ENCODE assay signal across 13 mouse cellular contexts in genomic region chr16:90833041-90833791, GRCm38 (mm10). TPM values are rescaled to one million over a fixed set of nuclear protein-coding genes. Genes with fewer than 3 reads are reported as not detected.
DNase-seq lines count a peak whose midpoint lies in the region; ATAC-seq lines count a peak whose summit lies in the region.
"Had no signal": no experiment of that assay in that cellular context is flagged by ENCODE, and none has a peak within 500 bp of the region (broad histone marks: within the 10 kb centered on the region; RNA-seq: fewer than 3 reads in every experiment).

No protein-coding gene starts in this region.

- no peak overlapping the region for H3K27ac ChIP-seq in heart, embryonic 15.5 days
- no peak overlapping the region for H3K27ac ChIP-seq in heart, embryonic 10.5 days
- no peak overlapping the region for H3K27ac ChIP-seq in midbrain, embryonic 11.5 days (ENCODE audit: low read depth, low read length)
- no peak overlapping the region for H3K27ac ChIP-seq in midbrain, embryonic 15.5 days
- H3K27ac ChIP-seq in embryonic facial prominence, embryonic 13.5 days: no peak overlapping the region

- H3K9me3 ChIP-seq in heart, embryonic 15.5 days (replicated peaks): no peaks in the 10 kb centered on the region
- no peaks in the 10 kb centered on the region for H3K9me3 ChIP-seq in heart, embryonic 10.5 days
- H3K9me3 ChIP-seq in midbrain, embryonic 11.5 days (ENCODE audit: control insufficient read depth, low read length): no peaks in the 10 kb centered on the region
- no peaks in the 10 kb centered on the region for H3K9me3 ChIP-seq in midbrain, embryonic 15.5 days
- no peaks in the 10 kb centered on the region for H3K9me3 ChIP-seq in embryonic facial prominence, embryonic 13.5 days

- WGBS in heart, embryonic 15.5 days: 51% methylated on average over 9 of the region's 9 CpGs
- 49% methylated on average over 9 of the region's 9 CpGs for WGBS in heart, embryonic 10.5 days
- 36% methylated on average over 9 of the region's 9 CpGs for WGBS in midbrain, embryonic 11.5 days
- 35% methylated on average over 9 of the region's 9 CpGs for WGBS in midbrain, embryonic 15.5 days
- WGBS in embryonic facial prominence, embryonic 13.5 days: 24% methylated on average over 9 of the region's 9 CpGs

- no peaks in the 10 kb centered on the region for H3K36me3 ChIP-seq in heart, embryonic 15.5 days
- H3K36me3 ChIP-seq in heart, embryonic 10.5 days: no peaks in the 10 kb centered on the region
- no peaks in the 10 kb centered on the region for H3K36me3 ChIP-seq in midbrain, embryonic 11.5 days (ENCODE audit: control insufficient read depth, insufficient read depth, low read length)
- no peaks in the 10 kb centered on the region for H3K36me3 ChIP-seq in midbrain, embryonic 15.5 days (replicated peaks)
- H3K36me3 ChIP-seq in embryonic facial prominence, embryonic 13.5 days: no peaks in the 10 kb centered on the region

- no peak for DNase-seq in heart, embryonic 10.5 days (ENCODE audit: low spot score)
- peak; percentile 89 for DNase-seq in midbrain, embryonic 11.5 days (ENCODE audit: low spot score, missing footprints)
- peak; percentile 62 for DNase-seq in mesoderm, embryonic 11.5 days (ENCODE audit: low read depth, low spot score)
- DNase-seq in left cerebral cortex, adult 18-20 months (ENCODE audit: low spot score in 2 of 2): no peak
- DNase-seq in adrenal gland, adult 2 months: no peak
- DNase-seq: adrenal gland, postnatal 36 days; cerebellum, adult 18-20 months; heart, postnatal 10 days; kidney, postnatal 14 days; lung, postnatal 36 days had no signal

- 0 out of 2 replicates have a peak overlapping the region, but pooled peaks have one; percentile 6 for H3K4me2 ChIP-seq in heart, embryonic 15.5 days
- no peak overlapping the region for H3K4me2 ChIP-seq in midbrain, embryonic 11.5 days
- H3K4me2 ChIP-seq in midbrain, embryonic 15.5 days: no peak overlapping the region
- peak overlapping the region; percentile 99 for H3K4me2 ChIP-seq in embryonic facial prominence, embryonic 13.5 days

- H3K27me3 ChIP-seq in heart, embryonic 15.5 days: peaks cover 16% of the 10 kb centered on the region
- peaks cover 66% of the 10 kb centered on the region for H3K27me3 ChIP-seq in heart, embryonic 10.5 days (ENCODE audit: insufficient read depth, poor library complexity, severe bottlenecking)
- peaks cover 31% of the 10 kb centered on the region for H3K27me3 ChIP-seq in midbrain, embryonic 11.5 days (ENCODE audit: control insufficient read depth, insufficient read depth, low read length)
- H3K27me3 ChIP-seq in midbrain, embryonic 15.5 days (replicated peaks): peaks cover 20% of the 10 kb centered on the region
- peaks cover 51% of the 10 kb centered on the region for H3K27me3 ChIP-seq in embryonic facial prominence, embryonic 13.5 days

- no peak overlapping the region for H3K9ac ChIP-seq in heart, embryonic 15.5 days
- no peak overlapping the region for H3K9ac ChIP-seq in midbrain, embryonic 11.5 days (ENCODE audit: low read length)
- no peak overlapping the region for H3K9ac ChIP-seq in midbrain, embryonic 15.5 days
- H3K9ac ChIP-seq in embryonic facial prominence, embryonic 13.5 days: peak overlapping the region; percentile 6; the same call in 1 of the 2 replicates

- no peak overlapping the region for H3K4me3 ChIP-seq in heart, embryonic 15.5 days
- no peak overlapping the region for H3K4me3 ChIP-seq in heart, embryonic 10.5 days
- no peak overlapping the region for H3K4me3 ChIP-seq in midbrain, embryonic 11.5 days (ENCODE audit: low read depth, low read length)
- H3K4me3 ChIP-seq in midbrain, embryonic 15.5 days: no peak overlapping the region
- no peak overlapping the region for H3K4me3 ChIP-seq in embryonic facial prominence, embryonic 13.5 days

- no peak for ATAC-seq in heart, embryonic 15.5 days (replicated peaks; ENCODE audit: insufficient number of reproducible peaks, insufficient read depth, low FRiP score, low read depth)
- no peak for ATAC-seq in midbrain, embryonic 11.5 days (ENCODE audit: low FRiP score)
- ATAC-seq in midbrain, embryonic 15.5 days (replicated peaks): no peak
- ATAC-seq in embryonic facial prominence, embryonic 13.5 days (ENCODE audit: insufficient number of reproducible peaks, insufficient read depth, low FRiP score, low TSS enrichment, low read depth): no peak

- H3K4me1 ChIP-seq in heart, embryonic 15.5 days (replicated peaks): peaks cover 32% of the 10 kb centered on the region
- peaks cover 35% of the 10 kb centered on the region for H3K4me1 ChIP-seq in heart, embryonic 10.5 days
- H3K4me1 ChIP-seq in midbrain, embryonic 11.5 days (ENCODE audit: control insufficient read depth, insufficient read depth, low read length): peaks cover 25% of the 10 kb centered on the region
- peaks cover 19% of the 10 kb centered on the region for H3K4me1 ChIP-seq in midbrain, embryonic 15.5 days
- H3K4me1 ChIP-seq in embryonic facial prominence, embryonic 13.5 days: peaks cover 34% of the 10 kb centered on the region

RNA-seq across cellular contexts. Expression of gene Eva1c, which starts 6.7 kb away (rescaled TPM):
- 3.2 and 4.2 TPM in 2 replicates for polyA plus RNA-seq in heart, embryonic 15.5 days (2015; fragmentation: Nextera tagmentation; extraction: Ambion mirVana)
- polyA plus RNA-seq in heart, embryonic 10.5 days (2016; fragmentation: Nextera tagmentation; extraction: Ambion mirVana): 1.0 and 2.3 TPM in 2 replicates
- polyA plus RNA-seq in midbrain, embryonic 11.5 days (2014; fragmentation: Nextera tagmentation; extraction: Ambion mirVana): 1.1 and 1.3 TPM in 2 replicates
- 2.5 and 5.0 TPM in 2 replicates for polyA plus RNA-seq in midbrain, embryonic 15.5 days (2015; fragmentation: Nextera tagmentation; extraction: Ambion mirVana)
- 2.3 and 3.3 TPM in 2 replicates for polyA plus RNA-seq in embryonic facial prominence, embryonic 13.5 days (2015; fragmentation: Nextera tagmentation; extraction: Ambion mirVana)
- total RNA-seq in left cerebral cortex, adult 18-20 months (2021): 1 to 10 TPM; 3.0 to 3.3 TPM
- total RNA-seq in adrenal gland, adult 2 months (2021): 1 to 10 TPM; 4.4 to 4.8 TPM
- 7.6 and 8.9 TPM in 2 replicates for polyA plus RNA-seq in adrenal gland, adult 2 months (2012; rRNA removed)

RNA-seq across cellular contexts. Expression of gene Urb1, which starts 23.0 kb away (rescaled TPM):
- 6.2 and 6.8 TPM in 2 replicates for polyA plus RNA-seq in heart, embryonic 15.5 days (2015; fragmentation: Nextera tagmentation; extraction: Ambion mirVana)
- polyA plus RNA-seq in heart, embryonic 10.5 days (2016; fragmentation: Nextera tagmentation; extraction: Ambion mirVana): 8.4 and 12.7 TPM in 2 replicates
- 13.1 and 14.2 TPM in 2 replicates for polyA plus RNA-seq in midbrain, embryonic 11.5 days (2014; fragmentation: Nextera tagmentation; extraction: Ambion mirVana)
- polyA plus RNA-seq in midbrain, embryonic 15.5 days (2015; fragmentation: Nextera tagmentation; extraction: Ambion mirVana): 9.8 and 10.4 TPM in 2 replicates
- polyA plus RNA-seq in embryonic facial prominence, embryonic 13.5 days (2015; fragmentation: Nextera tagmentation; extraction: Ambion mirVana): 10.4 and 12.7 TPM in 2 replicates
- 10 to 100 TPM; 14.3 to 16.4 TPM for total RNA-seq in left cerebral cortex, adult 18-20 months (2021)
- total RNA-seq in adrenal gland, adult 2 months (2021): 10 to 100 TPM; 10.3 to 17.3 TPM
- 4.5 and 4.6 TPM in 2 replicates for polyA plus RNA-seq in adrenal gland, adult 2 months (2012; rRNA removed)

Comparison
In these comparisons a context has a peak if more than half of its experiments do, and no peak if none do; other contexts are left out.
1. H3K4me2 ChIP-seq: peak in heart, embryonic 15.5 days (single experiment) and embryonic facial prominence, embryonic 13.5 days (single experiment); none in midbrain, embryonic 11.5 days (single experiment) and midbrain, embryonic 15.5 days (single experiment).
2. DNase-seq: peak in midbrain, embryonic 11.5 days (single experiment) and mesoderm, embryonic 11.5 days (single experiment); none in heart, embryonic 10.5 days (single experiment), left cerebral cortex, adult 18-20 months (0 of 2) and adrenal gland, adult 2 months (single experiment).